20 mouse cellular contexts compared by ENCODE assay signal in the genomic region with DNA sequence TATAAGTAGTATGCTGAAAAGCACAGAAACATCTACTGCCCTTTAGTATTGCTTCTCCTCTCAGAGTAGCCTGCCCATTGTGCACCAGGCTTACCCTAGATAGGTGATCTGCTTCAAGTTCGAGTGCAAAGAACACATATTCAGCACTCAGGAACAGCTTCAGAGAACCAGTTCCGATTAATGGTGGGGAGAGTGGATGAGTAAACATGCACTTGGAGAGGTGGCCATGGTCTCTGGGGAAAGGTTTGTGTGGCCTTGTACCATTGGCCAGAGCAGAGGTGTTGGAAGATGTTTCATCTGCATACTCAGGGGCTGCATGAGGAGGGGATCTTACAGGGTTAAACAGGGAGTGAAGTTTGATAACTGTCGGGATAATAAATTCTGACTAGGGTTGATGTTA. TPM values are rescaled to one million over a fixed set of nuclear protein-coding genes. Genes with fewer than 3 reads are reported as not detected.
"Had no signal": no experiment of that assay in that cellular context is flagged by ENCODE, and none has a peak within 500 bp of the region (broad histone marks: within the 10 kb centered on the region; RNA-seq: fewer than 3 reads in every experiment).

No protein-coding gene starts in this region.

- H3K27me3 ChIP-seq: limb, embryonic 15.5 days; liver, embryonic 12.5 days; midbrain, embryonic 12.5 days; neural tube, embryonic 13.5 days; neural tube, embryonic 15.5 days had no signal

- H3K27ac ChIP-seq: limb, embryonic 15.5 days; liver, embryonic 12.5 days; liver, embryonic 14.5 days; midbrain, embryonic 12.5 days; neural tube, embryonic 13.5 days; neural tube, embryonic 15.5 days had no signal

- H3K9me3 ChIP-seq: limb, embryonic 15.5 days; liver, embryonic 12.5 days; midbrain, embryonic 12.5 days; neural tube, embryonic 13.5 days; neural tube, embryonic 15.5 days had no signal

- ATAC-seq: liver, embryonic 12.5 days had no signal

- H3K36me3 ChIP-seq: limb, embryonic 15.5 days; liver, embryonic 12.5 days; midbrain, embryonic 12.5 days; neural tube, embryonic 13.5 days; neural tube, embryonic 15.5 days had no signal

- H3K4me1 ChIP-seq: liver, embryonic 12.5 days; midbrain, embryonic 12.5 days; neural tube, embryonic 15.5 days had no signal

- H3K4me2 ChIP-seq: limb, embryonic 15.5 days; liver, embryonic 12.5 days; midbrain, embryonic 12.5 days; neural tube, embryonic 13.5 days; neural tube, embryonic 15.5 days had no signal

- H3K9ac ChIP-seq: limb, embryonic 15.5 days; liver, embryonic 12.5 days; liver, embryonic 14.5 days; midbrain, embryonic 12.5 days; neural tube, embryonic 13.5 days; neural tube, embryonic 15.5 days had no signal

- H3K4me3 ChIP-seq: limb, embryonic 15.5 days; liver, embryonic 12.5 days; midbrain, embryonic 12.5 days; myocyte; neural tube, embryonic 13.5 days; neural tube, embryonic 15.5 days had no signal

- DNase-seq: lung, postnatal 10 days; lung, postnatal 36 days; retina, postnatal 1 day; right cerebral cortex, adult 18-20 months; right cerebral cortex, postnatal 25 days; right cerebral cortex, postnatal 4 days; spleen, adult 18-20 months; thymus, adult 18-20 months; thymus, postnatal 14 days; thymus, postnatal 36 days had no signal

RNA-seq across cellular contexts. Expression of gene Sucnr1, which starts 39.8 kb away (rescaled TPM):
- polyA plus RNA-seq: liver, embryonic 12.5 days; midbrain, embryonic 12.5 days; midbrain, embryonic 16.5 days; myocyte; neural tube, embryonic 11.5 days; neural tube, embryonic 13.5 days; neural tube, embryonic 15.5 days; stomach, embryonic 14.5 days had no signal
